Mouse (Mus musculus) stomach, adult 2 months (tissue): ENCODE results near the gene Plpp3. TPM values are rescaled to one million over a fixed set of nuclear protein-coding genes. Genes with fewer than 3 reads are reported as not detected.

ENCODE experiments used
- polyA plus RNA-seq: library from polyadenylated mRNA; depleted of rRNA; stranded (reverse); fragments of >200 nt; gene quantifications from 2 replicates; pipeline ENCODE4 v1.2.3, GENCODE M21; 2012; rRNA removed

Gene Plpp3
- 32.6 and 44.0 TPM in 2 replicates for polyA plus RNA-seq

DNA sequence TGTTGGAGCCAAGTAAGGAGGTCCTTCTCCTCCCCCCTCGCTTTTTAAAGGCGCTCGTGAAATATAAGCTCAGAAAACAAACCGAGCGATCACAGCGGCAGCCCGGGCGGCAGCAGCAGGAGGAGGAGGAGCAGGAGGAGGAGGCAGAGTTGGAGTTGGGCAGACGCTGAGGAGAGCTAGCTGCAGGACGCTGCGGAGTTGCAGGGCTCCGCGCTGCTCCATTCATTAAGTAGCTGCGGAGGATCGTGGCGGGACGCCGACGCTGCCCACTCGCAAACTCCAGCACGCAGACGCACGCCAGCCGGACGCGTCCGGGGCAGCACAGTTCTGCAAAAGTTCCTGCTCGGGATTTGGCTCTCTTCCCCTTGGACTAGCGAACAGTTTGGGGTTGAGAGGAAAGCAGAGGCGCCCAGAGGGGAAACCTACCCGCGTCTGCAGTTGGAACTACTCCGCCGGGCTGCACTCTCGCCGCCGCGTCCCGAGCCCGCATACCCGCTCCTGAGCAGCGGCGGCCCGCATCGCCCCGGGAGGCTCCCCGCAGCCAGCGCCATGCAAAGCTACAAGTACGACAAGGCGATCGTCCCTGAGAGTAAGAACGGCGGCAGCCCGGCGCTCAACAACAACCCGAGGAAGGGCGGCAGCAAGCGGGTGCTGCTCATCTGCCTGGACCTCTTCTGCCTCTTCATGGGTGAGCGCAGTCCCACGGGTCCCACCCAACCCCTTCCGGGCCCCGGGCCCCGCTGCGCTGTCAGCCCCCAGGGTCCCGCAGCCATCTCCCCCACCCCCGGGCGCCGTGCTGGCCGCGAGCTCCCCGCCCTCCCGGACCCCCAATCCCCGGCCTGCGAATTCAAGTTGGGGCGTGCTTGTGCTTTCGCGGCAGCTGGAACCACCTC, at the start of gene Plpp3:
TSS of gene Plpp3 (plus strand) at position 72 of the 893 bp plus-strand sequence.

DNA sequence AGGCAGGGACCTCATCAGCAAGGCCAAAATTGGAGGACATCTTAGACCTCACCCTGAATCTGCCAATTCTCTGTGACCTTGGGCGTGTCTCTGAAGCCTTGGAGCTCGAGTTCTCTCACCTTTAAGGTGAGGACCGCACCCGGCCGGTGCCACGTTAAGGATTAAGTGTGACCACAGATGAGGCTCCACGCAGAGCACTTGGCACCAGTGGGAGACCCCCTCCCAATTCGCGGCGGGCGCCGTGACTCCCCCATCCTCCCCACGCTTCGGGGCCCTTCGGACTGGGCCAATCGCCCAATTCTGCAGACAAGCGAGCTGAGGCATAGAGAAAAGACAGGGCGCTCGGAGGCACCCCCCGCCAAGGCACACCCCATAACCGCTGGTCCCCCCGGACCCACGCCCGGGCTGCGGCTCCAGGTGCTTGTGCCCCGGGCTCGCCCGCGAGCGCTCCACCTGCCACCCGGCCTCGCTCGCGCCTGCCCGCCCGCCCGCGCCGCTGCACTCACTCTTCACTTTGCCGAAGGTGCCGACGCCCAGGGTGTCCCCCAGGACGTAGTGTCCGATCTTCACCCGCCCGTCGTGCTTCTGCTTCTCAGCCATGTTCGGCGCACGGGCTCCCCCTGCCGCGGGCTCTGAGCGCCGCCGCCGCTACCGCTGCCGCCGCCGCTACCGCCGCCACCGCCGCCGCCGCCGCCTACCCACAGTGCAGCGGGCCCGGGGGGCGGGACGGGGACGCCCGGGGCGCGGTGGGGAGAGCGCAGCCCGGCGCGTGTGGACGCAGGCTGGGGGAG, 47.8 kb upstream of the Plpp3 start, which contains the start of gene Prkaa2:
TSS of gene Prkaa2 (minus strand) at position 692 of the 791 bp plus-strand sequence.

Other genes with a start within 250 kb of the Plpp3 start
- gene Fyb2, start 243.9 kb upstream of the Plpp3 start, polyA plus RNA-seq, result 0.02 TPM in 2 replicates
- gene Prkaa2, start 47.5 kb upstream of the Plpp3 start, polyA plus RNA-seq, result 0.62 and 1.0 TPM in 2 replicates